Mouse (Mus musculus) layer of hippocampus, postnatal 14 days (tissue): ENCODE data around the gene Lefty1. TPM values are rescaled to one million over a fixed set of nuclear protein-coding genes. Genes with fewer than 3 reads are reported as not detected.
"Not testable (repeated sequence)": the region's sequence is repeated elsewhere in the genome, so short reads cannot be mapped to it uniquely, and the experiment has no call there.

Source experiments
- DNase-seq, 2 experiments: peaks; one replicate each; pipeline ENCODE4 v3.0.0; 2021 to 2022; ENCODE audit warnings: low spot score in 2 of 2, mixed read lengths in 1 of 2
- total RNA-seq, 2 experiments: library from RNA; stranded (reverse); gene quantifications; 2 replicates each; pipeline ENCODE4 v1.2.3; 2021

Lefty1 gene
- total RNA-seq, 2 experiments from 2014 or later = 7.2 to 9.3 TPM

- no peak for DNase-seq
These were observed 17.4 kb downstream of the Lefty1 start for GRCm38 (mm10) chr1:180952085-180952746.

DNA sequence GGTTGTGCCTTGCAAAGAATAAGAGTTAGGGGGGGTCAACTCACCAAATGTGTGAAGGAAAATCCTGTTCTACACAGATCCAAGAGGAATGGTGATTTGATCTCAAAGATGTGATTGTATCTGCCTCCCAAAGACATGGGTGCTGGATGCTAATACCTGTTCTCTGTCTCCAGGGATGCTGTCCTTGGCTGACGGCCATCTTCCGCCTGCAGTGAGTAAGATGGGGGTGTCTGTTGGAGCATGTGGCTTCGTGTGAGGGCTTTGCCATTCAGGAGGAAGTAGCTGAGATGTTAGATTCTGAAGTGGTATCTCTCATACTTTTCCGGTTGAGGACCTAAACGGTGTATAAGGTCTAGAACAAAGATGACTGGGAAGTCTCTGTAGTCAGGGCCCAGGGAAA, 18.0 kb downstream of the Lefty1 start:
- DNase-seq = no peak

DNA sequence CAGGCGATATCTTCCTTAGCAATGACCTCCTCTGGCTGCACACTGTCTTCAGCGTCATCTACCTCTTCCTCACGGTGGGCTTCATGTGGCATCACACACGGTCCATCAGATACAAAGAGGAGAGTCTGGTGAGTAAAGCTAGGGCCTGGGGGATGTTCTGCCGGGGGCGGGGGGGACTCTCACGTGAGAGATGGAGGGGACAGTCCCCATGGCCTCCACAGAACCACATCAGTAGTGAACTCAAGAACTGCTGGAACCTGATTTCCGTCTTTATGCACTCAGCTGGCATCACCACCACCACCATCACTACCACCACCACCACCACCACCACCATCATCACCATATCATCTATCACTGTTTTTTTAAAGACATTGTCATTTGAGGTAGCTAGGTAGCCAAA, 21.6 kb downstream of the Lefty1 start:
- DNase-seq = no peak

DNA sequence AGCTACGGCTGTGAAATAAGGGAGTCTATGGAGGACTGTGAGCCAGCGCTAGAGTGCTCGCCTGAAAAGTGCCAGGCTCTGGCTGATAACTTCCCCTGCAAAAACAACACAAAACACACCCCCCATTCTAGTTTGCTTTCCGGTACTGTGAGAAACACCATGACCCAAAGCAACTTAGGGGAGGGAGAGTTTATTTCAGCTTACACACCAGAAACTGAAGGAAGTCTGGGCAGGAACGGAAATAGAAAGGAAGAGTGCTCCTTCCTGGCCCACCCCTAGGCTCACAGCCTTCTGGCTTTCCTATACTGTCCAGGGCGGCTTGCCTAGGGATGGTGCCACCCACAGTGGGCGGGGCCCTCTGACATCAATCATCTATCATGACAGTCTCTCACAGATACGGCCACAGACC, 22.2 kb downstream of the Lefty1 start:
- DNase-seq = no peak

- no peak for DNase-seq
These were observed 23.2 kb downstream of the Lefty1 start for GRCm38 (mm10) chr1:180957989-180958388.

GRCm38 (mm10) chr1:180958797-180959196, 24.0 kb downstream of the Lefty1 start:
- no peak for DNase-seq

- DNase-seq = no peak
These were observed 31.0 kb downstream of the Lefty1 start for GRCm38 (mm10) chr1:180965786-180966185.

GRCm38 (mm10) chr1:180966542-180966941, 31.7 kb downstream of the Lefty1 start:
- no peak for DNase-seq

GRCm38 (mm10) chr1:180967261-180967660, 32.4 kb downstream of the Lefty1 start:
- no peak for DNase-seq

GRCm38 (mm10) chr1:180972941-180973340, 38.1 kb downstream of the Lefty1 start:
- no peak for DNase-seq

GRCm38 (mm10) chr1:180974126-180974746, 39.4 kb downstream of the Lefty1 start:
- peak; percentile 26 to 52 for DNase-seq

- no peak for DNase-seq
These were observed 41.4 kb downstream of the Lefty1 start for GRCm38 (mm10) chr1:180976110-180976679.

- DNase-seq = no peak
These were observed 44.8 kb downstream of the Lefty1 start for GRCm38 (mm10) chr1:180979484-180980251.

DNA sequence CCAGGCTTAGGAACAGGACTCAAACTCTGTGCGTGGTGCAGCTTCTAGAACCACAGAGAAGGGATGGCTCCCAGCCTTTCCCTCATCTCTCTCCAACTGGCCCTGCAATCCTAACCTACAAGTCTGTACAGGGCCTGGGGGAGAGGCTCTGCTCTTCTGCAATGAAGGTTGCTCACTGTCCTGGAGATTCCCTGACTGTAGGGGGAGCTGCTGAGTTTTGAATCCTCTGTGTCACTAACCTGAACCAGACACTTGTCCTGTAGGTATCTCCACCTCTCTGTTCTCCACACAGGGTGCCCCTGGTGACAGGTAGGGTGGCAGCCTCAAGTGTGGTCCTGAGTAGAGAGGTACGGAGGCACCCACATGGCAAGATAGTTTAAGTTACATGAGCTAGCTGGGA, 45.6 kb downstream of the Lefty1 start:
- no peak for DNase-seq

GRCm38 (mm10) chr1:180981298-180982046, 46.6 kb downstream of the Lefty1 start:
- DNase-seq = not testable (repeated sequence)

- DNase-seq = no peak
These were observed 51.9 kb downstream of the Lefty1 start for GRCm38 (mm10) chr1:180986701-180987100.

DNA sequence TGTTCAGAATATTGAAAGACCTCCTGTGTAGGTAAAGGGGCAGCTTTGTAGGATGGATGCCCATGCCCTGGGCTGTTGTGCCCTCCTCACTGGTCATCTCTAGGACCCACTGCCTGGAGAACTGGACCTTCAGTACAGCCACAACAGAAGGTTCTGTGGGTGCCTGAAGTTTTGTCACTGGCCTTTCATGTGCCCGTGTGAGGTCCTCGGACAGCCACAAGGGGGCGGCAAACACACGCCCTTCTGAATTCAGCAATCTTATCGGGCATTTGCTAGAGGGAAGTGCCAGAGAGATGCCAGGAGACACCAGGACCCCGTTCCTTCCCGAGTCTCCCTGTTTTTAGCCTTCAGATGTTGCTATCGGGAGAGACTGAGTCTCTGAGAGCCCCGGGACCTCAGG, 52.9 kb downstream of the Lefty1 start:
- DNase-seq = peak; percentile 70 to 76
